Mouse (Mus musculus) intestine, postnatal 0 days (tissue): ENCODE data around the gene Krt78. TPM values are rescaled to one million over a fixed set of nuclear protein-coding genes. Genes with fewer than 3 reads are reported as not detected.
A peak's percentile ranks its signal among the peaks of the same experiment; 100 is the strongest.

Experiments used
- ATAC-seq: fragments of 200-750 bp; cut with Nextera tagmentation; 2 replicates; pipeline ENCODE4 v1.8.0; 2017; ENCODE audit warnings: mild to moderate bottlenecking, moderate TSS enrichment, moderate library complexity
- H3K27ac ChIP-seq: fragments of 300-500 bp; sonication (generic); 2 replicates; pipeline ENCODE4 v1.5.1; 2014; ENCODE audit warnings: mild to moderate bottlenecking, low read depth, low read length, moderate library complexity
- H3K27me3 ChIP-seq: fragments of 300-500 bp; sonication (generic); replicated peaks from 2 replicates; pipeline ENCODE4 v1.6.1; 2014; ENCODE audit warnings: low read length, mixed read lengths; ENCODE audit not compliant: control insufficient read depth, insufficient read depth
- H3K36me3 ChIP-seq: fragments of 300-500 bp; sonication (generic); 2 replicates; pipeline ENCODE4 v1.6.1; 2014; ENCODE audit warnings: mild to moderate bottlenecking, moderate library complexity; ENCODE audit not compliant: control insufficient read depth, insufficient read depth
- H3K4me1 ChIP-seq: fragments of 300-500 bp; sonication (generic); replicated peaks from 2 replicates; pipeline ENCODE4 v1.6.1; 2014; ENCODE audit warnings: antibody characterized with exemption, low read length, mixed read lengths; ENCODE audit not compliant: control insufficient read depth, insufficient read depth
- H3K4me2 ChIP-seq: fragments of 300-500 bp; sonication (generic); replicated peaks from 2 replicates; pipeline ENCODE4 v1.6.1; 2014; ENCODE audit warnings: low read depth, mild to moderate bottlenecking, moderate library complexity
- H3K4me3 ChIP-seq: fragments of 300-500 bp; sonication (generic); 2 replicates; pipeline ENCODE4 v1.5.1; 2014; ENCODE audit warnings: low read depth, low read length
- H3K9ac ChIP-seq: fragments of 300-500 bp; sonication (generic); 2 replicates; pipeline ENCODE4 v1.6.1; 2014; ENCODE audit warnings: mild to moderate bottlenecking, low read depth, low read length
- H3K9me3 ChIP-seq: fragments of 300-500 bp; sonication (generic); 2 replicates; pipeline ENCODE4 v1.6.1; 2016; ENCODE audit warnings: mixed run types; ENCODE audit not compliant: control insufficient read depth
- CTCF ChIP-seq: sonication (generic); IDR thresholded peaks from 2 replicates; pipeline ENCODE4 v1.5.1; 2016; ENCODE audit warnings: low read depth, mild to moderate bottlenecking, control low read depth, antibody characterized with exemption, moderate library complexity
- WGBS: fragments of 180-500 bp; shearing (Covaris S2); extraction: QIAGEN DNeasy Blood & Tissue Kit; methylation state at CpG from one replicate; pipeline ENCODE4 v1.1.7; 2014; 5-methylcytosine and 5-hydroxymethylcytosine counted together
- polyA plus RNA-seq: library from polyadenylated mRNA; unstranded; fragments of >200 nt; fragmentation: Nextera tagmentation; extraction: Ambion mirVana; gene quantifications from 2 replicates; pipeline ENCODE4 v1.2.1, GENCODE M21; 2015

The Krt78 gene
- polyA plus RNA-seq, 1 experiment from 2014 or later, result 0.03 TPM

DNA sequence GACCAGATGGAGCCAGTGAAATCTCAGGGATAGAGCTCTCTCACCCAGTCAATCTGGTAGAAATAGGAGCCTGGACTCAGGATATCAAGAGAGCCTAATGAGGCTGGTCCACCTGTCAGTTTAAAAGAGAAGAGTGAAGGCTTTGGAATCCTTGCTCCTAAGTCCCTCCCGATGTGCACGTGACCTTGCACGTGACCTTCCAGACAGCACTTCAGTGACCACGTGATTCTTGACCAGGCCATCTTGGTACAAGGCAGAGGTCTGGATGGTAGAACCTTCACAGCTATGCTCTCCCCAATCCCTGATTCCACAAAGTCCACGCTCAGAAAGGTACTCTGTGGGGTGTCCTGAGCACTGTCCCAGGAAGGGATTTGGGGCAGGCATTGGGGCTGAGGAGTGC, 49.2 kb downstream of the Krt78 start:
- no peak overlapping the region for H3K27ac ChIP-seq
- TF ChIP-seq CTCF, result no peak
- WGBS, result 79% methylated on average over 5 of the region's 5 CpGs
- H3K27me3 ChIP-seq, result no peaks in the 10 kb centered on the region
- no peaks in the 10 kb centered on the region for H3K4me1 ChIP-seq
- H3K9me3 ChIP-seq, result no peaks in the 10 kb centered on the region
- H3K36me3 ChIP-seq, result no peaks in the 10 kb centered on the region
- no peak overlapping the region for H3K4me3 ChIP-seq
- H3K9ac ChIP-seq, result no peak overlapping the region
- no peak overlapping the region for H3K4me2 ChIP-seq
- no peak for ATAC-seq

DNA sequence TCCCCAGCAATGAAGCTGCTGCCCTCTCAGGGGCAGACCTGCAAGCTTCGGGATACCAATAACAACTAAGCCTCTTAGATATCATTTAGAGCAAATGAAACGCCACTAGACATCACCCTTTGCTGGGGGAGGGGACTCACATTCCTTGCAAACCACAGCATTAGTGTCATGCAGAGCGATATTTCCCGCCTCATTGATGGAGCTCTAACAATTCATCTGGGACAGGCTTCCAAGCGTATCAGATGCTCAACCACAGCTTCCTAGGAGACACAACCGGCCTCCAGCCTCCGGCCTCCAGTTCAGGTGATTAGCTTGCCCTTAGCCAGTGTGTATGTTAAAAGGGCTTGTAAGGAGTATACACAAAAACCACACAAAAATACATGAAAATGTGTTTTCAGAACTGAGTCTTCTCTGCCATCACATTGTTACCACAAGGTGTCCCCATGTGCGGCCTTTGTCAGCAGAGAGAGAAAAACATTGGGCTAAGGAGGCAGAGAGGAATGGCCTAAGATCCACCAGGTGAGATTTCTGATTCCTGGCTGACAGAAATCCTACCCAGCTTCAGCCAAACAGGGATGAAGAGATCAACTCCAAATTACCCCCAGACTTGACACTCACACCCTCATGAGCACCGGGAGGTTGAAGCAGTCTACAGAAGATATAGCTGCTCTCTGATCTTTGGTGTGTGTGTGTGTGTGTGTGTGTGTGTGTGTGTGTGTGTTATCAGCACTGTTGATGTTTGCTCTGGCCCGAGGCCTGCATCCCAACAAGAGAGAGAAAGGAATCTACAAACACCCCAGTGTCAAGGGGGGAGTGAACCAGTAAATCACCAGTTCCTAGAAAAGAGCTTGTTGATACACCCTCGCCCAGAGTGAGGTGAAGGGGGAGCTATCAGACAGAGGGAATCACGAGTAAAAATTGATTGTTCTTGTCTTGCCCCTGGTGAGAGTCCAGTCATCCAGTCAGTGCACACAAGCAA, 51.6 kb downstream of the Krt78 start:
- 52% methylated on average over 12 of the region's 12 CpGs for WGBS
- no peak for ATAC-seq
- Histone ChIP-seq H3K9ac (no peak overlapping the region), H3K4me2 (no peak overlapping the region), H3K9me3 (no peaks in the 10 kb centered on the region), H3K36me3 (no peaks in the 10 kb centered on the region), H3K27me3 (no peaks in the 10 kb centered on the region), H3K4me3 (no peak overlapping the region), H3K27ac (no peak overlapping the region), H3K4me1 (no peaks in the 10 kb centered on the region)
- peak; percentile 53 for TF ChIP-seq CTCF

Other genes starting within 250 kb of the Krt78 start
- 0.08 TPM in 1 of 2 replicates, not detected in the other for gene Krt5, start 241.4 kb downstream of the Krt78 start, polyA plus RNA-seq
- not detected in 2 replicates for gene Krt71, start 211.2 kb downstream of the Krt78 start, polyA plus RNA-seq
- gene Krt72, start 167.8 kb downstream of the Krt78 start, polyA plus RNA-seq, result not detected in 2 replicates
- not detected in 2 replicates for gene Krt73, start 151.9 kb downstream of the Krt78 start, polyA plus RNA-seq
- not detected in 2 replicates for gene Krt2, start 136.1 kb downstream of the Krt78 start, polyA plus RNA-seq
- 0.50 and 0.55 TPM in 2 replicates for gene Krt1, start 103.5 kb downstream of the Krt78 start, polyA plus RNA-seq
- gene Krt77, start 84.6 kb downstream of the Krt78 start, polyA plus RNA-seq, result not detected in 2 replicates
- not detected in 2 replicates for gene Krt76, start 61.4 kb downstream of the Krt78 start, polyA plus RNA-seq
- gene Krt4, start 29.6 kb downstream of the Krt78 start, polyA plus RNA-seq, result 0.17 TPM in 1 of 2 replicates, not detected in the other
- gene Krt79, start 14.0 kb downstream of the Krt78 start, polyA plus RNA-seq, result 0.21 and 0.27 TPM in 2 replicates
- 940 and 1,037 TPM in 2 replicates for gene Krt8, start 50.2 kb upstream of the Krt78 start, polyA plus RNA-seq
- 364 and 368 TPM in 2 replicates for gene Krt18, start 73.9 kb upstream of the Krt78 start, polyA plus RNA-seq
- gene Eif4b, start 119.5 kb upstream of the Krt78 start, polyA plus RNA-seq, result 47.8 and 53.0 TPM in 2 replicates
- 11.7 and 15.0 TPM in 2 replicates for gene Tns2, start 146.1 kb upstream of the Krt78 start, polyA plus RNA-seq
- gene Spryd3, start 181.9 kb upstream of the Krt78 start, polyA plus RNA-seq, result 26.3 and 26.7 TPM in 2 replicates
- gene Igfbp6, start 190.1 kb upstream of the Krt78 start, polyA plus RNA-seq, result 27.8 and 29.1 TPM in 2 replicates
- gene Soat2, start 196.2 kb upstream of the Krt78 start, polyA plus RNA-seq, result 52.7 and 56.7 TPM in 2 replicates
- gene Zfp740, start 249.0 kb upstream of the Krt78 start, polyA plus RNA-seq, result 14.1 and 16.0 TPM in 2 replicates